Mouse (Mus musculus): ENCODE measurements at regions not wholly inside any gene's neighbourhood (a gene's known extent, or its start where the extent isn't known, plus 50 kb on each side); places are given as distances from the start of the nearest gene placed in this dataset.

GRCm38 (mm10) chr7:34587239-34587638 lies 69.3 kb downstream of the Kctd15 start:
- ATAC-seq (ENCODE audit: low TSS enrichment), result no peak

- ATAC-seq (ENCODE audit: low TSS enrichment), result no peak
Observed at GRCm38 (mm10) chr7:34585312-34585865, 71.1 kb downstream of the Kctd15 start.

DNA sequence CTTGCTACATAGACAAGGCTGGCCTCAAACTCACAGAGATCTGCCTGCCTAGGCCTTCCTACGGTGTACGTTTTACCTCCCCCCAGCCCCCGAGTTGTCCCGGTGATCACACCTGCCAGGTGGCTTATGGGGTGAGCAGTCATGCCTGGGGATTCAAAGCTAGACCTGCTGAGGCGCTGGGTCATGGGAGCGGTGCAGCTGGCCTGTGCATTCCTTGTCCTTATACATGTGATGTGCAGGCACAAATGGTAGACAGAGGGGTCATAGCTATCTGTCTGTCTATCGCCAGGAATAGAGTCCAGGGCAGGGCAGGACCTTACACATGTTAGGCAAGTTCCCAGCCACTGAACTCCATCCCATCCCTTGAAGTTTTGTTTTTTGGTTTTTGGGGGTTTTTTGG lies 71.7 kb downstream of the Kctd15 start:
- ATAC-seq (ENCODE audit: low TSS enrichment), result no peak

DNA sequence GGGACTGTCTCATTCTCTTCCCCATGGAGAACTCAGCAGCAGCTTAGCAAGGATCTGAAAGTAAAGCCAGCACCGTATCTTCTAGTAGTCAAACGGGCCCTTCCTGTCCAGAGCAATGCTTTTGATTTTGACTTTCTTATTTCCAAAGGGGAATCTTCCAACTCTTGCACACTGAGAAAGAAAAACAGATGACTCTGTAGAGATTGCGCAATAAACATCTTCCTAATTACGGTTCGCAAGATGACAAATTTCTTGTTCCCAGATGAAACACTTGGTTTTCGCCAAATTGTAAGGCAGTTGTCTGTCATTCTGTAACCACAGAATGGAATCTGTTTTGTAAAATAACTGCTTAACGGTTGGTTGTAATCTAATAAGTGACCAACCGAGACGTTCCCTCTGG lies 75.7 kb downstream of the Kctd15 start:
- ATAC-seq (ENCODE audit: low TSS enrichment), result no peak

GRCm38 (mm10) chr7:34571295-34571694 lies 85.2 kb downstream of the Kctd15 start:
- ATAC-seq (ENCODE audit: low TSS enrichment), result no peak

DNA sequence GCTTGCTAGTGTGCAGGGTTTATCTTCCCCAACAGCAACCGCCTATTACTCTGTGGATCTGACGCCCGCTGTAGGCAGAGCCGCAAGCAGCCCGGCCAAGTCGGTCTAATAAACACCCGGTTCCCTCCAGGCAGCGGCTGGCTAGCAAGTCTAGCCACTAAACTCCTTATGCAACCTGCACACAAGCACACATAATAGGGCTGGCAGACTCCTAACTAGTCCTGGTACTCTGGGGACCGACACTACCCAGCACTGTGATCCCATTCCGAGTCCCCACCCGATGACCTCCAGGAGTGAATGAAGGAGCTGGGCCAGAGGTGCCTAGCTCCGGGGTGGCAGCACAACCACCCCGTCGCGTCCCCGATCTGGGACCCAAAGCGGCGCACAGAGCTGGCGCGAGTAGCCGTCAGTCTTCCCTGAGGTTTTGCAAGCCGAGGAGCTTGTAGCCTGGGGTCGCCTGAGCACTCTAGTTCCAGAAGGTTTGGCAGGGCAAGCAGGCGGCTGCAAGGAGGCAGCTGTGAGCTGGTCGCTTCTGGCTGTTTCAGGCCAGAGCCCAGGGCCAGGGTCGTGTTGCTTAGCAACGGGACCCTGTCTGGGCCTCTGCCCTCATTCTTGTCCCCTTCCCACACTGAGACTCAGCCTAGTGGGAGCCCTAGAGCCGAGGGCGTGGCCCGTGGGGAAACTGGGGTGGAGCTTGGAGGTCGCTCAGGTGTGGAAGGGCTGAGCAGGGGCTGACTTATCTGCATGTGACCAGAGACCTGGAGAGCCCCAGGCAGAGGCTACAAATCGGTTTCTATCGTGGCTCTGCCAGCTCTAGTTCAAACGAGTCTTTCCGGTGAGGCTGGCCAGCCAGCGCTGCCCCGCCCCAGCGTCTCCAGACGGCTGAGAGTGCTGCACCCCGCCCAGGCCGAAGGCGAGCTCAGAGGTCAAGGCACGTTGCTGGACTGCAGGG lies 86.1 kb downstream of the Kctd15 start:
- peak; percentile 76 for ATAC-seq (ENCODE audit: low TSS enrichment)

- no peak for ATAC-seq (ENCODE audit: low TSS enrichment)
Observed at GRCm38 (mm10) chr7:34569747-34570113, 86.8 kb downstream of the Kctd15 start.

- ATAC-seq (ENCODE audit: low TSS enrichment), result no peak
Observed at GRCm38 (mm10) chr7:34567575-34567974, 89.0 kb downstream of the Kctd15 start.

DNA sequence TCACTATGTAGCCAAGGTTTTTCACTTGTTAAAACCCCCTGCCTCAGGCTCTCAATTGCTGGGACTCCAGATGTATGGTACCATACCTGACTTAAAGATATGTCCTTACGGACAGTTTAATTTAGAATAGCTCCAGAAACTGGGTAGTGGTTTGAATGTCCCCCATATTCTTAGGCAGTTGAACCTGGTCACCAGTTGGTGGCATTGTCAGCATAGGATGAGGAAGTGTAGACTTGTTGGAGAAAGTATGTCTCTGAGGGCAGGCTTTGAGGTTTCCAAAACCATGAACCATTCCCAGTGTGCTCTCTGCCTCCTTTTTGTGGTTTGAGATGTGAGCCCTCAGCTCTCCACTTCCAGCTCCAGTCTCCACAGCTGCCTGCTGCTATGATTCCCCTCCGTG lies 94.4 kb downstream of the Kctd15 start:
- no peak for ATAC-seq (ENCODE audit: low TSS enrichment)

- ATAC-seq (ENCODE audit: low TSS enrichment), result no peak
Observed at GRCm38 (mm10) chr7:34558615-34559343, 97.8 kb downstream of the Kctd15 start.

- ATAC-seq (ENCODE audit: low TSS enrichment), result no peak
Observed at GRCm38 (mm10) chr7:34555196-34555595, 101.3 kb downstream of the Kctd15 start.

- no peak for ATAC-seq (ENCODE audit: low TSS enrichment)
Observed at GRCm38 (mm10) chr7:34546609-34547316, 109.8 kb downstream of the Kctd15 start.

- ATAC-seq (ENCODE audit: low TSS enrichment), result no peak
Observed at GRCm38 (mm10) chr7:34545906-34546305, 110.6 kb downstream of the Kctd15 start.

- no peak for ATAC-seq (ENCODE audit: low TSS enrichment)
Observed at GRCm38 (mm10) chr7:34541906-34542305, 114.6 kb downstream of the Kctd15 start.

GRCm38 (mm10) chr7:34541000-34541399 lies 115.5 kb downstream of the Kctd15 start:
- ATAC-seq (ENCODE audit: low TSS enrichment), result no peak

GRCm38 (mm10) chr7:34539856-34540255 lies 116.7 kb downstream of the Kctd15 start:
- no peak for ATAC-seq (ENCODE audit: low TSS enrichment)

DNA sequence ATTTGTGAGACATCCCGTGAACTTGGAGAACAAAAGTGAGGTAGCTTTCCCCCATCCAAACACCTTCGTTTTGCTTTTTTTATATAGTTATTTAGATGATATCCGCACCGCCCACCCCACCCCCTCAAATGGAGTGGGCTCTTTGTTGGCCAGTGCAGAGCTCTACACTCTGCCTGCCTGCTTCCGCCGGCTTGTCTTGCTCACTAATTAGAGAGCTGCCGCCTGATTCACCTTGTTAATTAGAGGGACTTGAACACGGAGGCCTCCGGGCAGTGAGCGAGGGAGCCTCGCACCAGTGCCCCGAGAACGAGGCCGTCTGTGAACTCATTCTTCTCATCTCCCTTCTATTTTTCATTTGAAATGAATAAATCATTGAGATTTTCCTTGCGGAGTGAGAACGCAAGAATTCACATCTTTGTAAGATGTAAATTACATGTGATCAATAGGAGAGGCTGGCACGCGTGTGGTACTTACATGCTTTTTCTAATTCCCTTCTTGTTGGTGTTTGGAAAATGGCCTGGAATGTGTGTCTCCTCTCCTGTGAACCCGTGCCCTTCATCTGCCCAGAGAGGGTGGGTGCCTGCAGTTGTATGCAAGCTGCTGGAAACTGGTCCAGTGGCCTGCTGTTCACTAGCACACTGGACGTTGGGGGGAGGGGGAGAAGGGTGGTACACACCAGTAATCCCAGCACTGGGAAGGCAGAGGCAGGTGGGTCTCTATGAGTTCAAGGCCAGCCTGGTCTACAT lies 118.0 kb downstream of the Kctd15 start:
- no peak for ATAC-seq (ENCODE audit: low TSS enrichment)

DNA sequence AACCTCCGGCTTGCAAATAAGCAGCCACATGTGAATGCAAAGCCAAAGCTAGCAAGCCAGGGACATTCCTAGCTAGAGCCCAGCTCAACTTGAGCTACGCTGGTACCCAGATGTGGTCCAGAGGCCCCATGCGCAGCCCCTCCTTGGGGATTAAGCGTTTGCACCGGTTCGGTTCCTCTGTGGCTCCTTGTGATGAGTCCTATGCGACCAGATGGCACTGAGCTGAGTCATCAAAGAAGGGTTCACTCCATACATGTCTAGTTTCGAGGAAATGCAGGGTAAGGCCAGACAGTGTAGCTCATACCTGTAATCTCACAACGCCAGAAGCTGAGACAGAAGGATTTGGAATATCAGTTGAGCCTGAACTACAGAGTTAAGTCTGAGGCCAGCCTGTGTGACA lies 119.4 kb downstream of the Kctd15 start:
- ATAC-seq (ENCODE audit: low TSS enrichment), result no peak

DNA sequence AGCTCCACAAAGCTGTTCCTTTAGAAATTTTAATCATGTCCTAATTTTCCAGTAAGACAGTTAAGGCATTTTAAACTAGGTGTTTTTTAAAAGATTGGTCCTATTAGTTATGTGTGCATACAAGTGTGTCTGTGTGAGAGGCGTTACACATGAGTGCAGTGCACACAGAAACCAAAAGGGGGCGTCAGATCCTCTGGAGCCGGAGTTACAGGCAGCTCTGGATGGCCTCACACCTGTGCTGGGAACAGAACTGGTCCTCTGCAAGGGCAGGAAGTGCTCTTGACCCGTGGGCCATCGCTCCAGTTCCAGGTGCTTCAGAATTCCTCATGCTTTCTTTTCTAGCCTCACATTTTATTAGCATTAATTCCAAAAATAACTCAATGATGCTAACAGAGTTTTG lies 122.3 kb downstream of the Kctd15 start:
- ATAC-seq (ENCODE audit: low TSS enrichment), result no peak

GRCm38 (mm10) chr7:34531639-34532038 lies 124.9 kb downstream of the Kctd15 start:
- no peak for ATAC-seq (ENCODE audit: low TSS enrichment)

- no peak for ATAC-seq (ENCODE audit: low TSS enrichment)
Observed at GRCm38 (mm10) chr7:34507858-34508257, 114.7 kb upstream of the Lsm14a start.
